Mouse (Mus musculus) ovary, postnatal 14 days (tissue): ENCODE measurements around the gene Amotl1.
A peak's percentile ranks its signal among the peaks of the same experiment; 100 is the strongest.

Source experiments
- DNase-seq: peaks from one replicate; pipeline ENCODE4 v3.0.0; 2022; ENCODE audit warnings: low spot score

Gene Amotl1

GRCm38 (mm10) chr9:14641310-14642067 lies 3.4 kb downstream of the Amotl1 start:
- no peak for DNase-seq

GRCm38 (mm10) chr9:14636244-14636643 lies 8.6 kb downstream of the Amotl1 start:
- no peak for DNase-seq

GRCm38 (mm10) chr9:14635551-14635950 lies 9.3 kb downstream of the Amotl1 start:
- DNase-seq, result no peak

- DNase-seq, result no peak
These were observed 10.7 kb downstream of the Amotl1 start for GRCm38 (mm10) chr9:14634155-14634554.

- DNase-seq, result no peak
These were observed 12.3 kb downstream of the Amotl1 start for GRCm38 (mm10) chr9:14632365-14633163.

GRCm38 (mm10) chr9:14631729-14632128 lies 13.1 kb downstream of the Amotl1 start:
- no peak for DNase-seq

- DNase-seq, result no peak
These were observed 17.3 kb downstream of the Amotl1 start for GRCm38 (mm10) chr9:14627525-14627924.

GRCm38 (mm10) chr9:14625961-14626360 lies 18.9 kb downstream of the Amotl1 start:
- DNase-seq, result no peak

- no peak for DNase-seq
These were observed 19.8 kb downstream of the Amotl1 start for GRCm38 (mm10) chr9:14625024-14625423.

GRCm38 (mm10) chr9:14623928-14624327 lies 20.9 kb downstream of the Amotl1 start:
- no peak for DNase-seq

GRCm38 (mm10) chr9:14623250-14623649 lies 21.6 kb downstream of the Amotl1 start:
- no peak for DNase-seq

GRCm38 (mm10) chr9:14622848-14623247 lies 22.0 kb downstream of the Amotl1 start:
- no peak for DNase-seq

GRCm38 (mm10) chr9:14620107-14620506 lies 24.7 kb downstream of the Amotl1 start:
- no peak for DNase-seq

GRCm38 (mm10) chr9:14614931-14615880 lies 29.6 kb downstream of the Amotl1 start:
- DNase-seq, result peak; percentile 56

- DNase-seq, result peak; percentile 42
These were observed 30.5 kb downstream of the Amotl1 start for GRCm38 (mm10) chr9:14614205-14614930.

- no peak for DNase-seq
These were observed 31.3 kb downstream of the Amotl1 start for GRCm38 (mm10) chr9:14613308-14614204.

GRCm38 (mm10) chr9:14612588-14612987 lies 32.3 kb downstream of the Amotl1 start:
- DNase-seq, result no peak

- no peak for DNase-seq
These were observed 36.3 kb downstream of the Amotl1 start for GRCm38 (mm10) chr9:14608521-14608920.

- DNase-seq, result no peak
These were observed 37.4 kb downstream of the Amotl1 start for GRCm38 (mm10) chr9:14607464-14607863.

- no peak for DNase-seq
These were observed 38.9 kb downstream of the Amotl1 start for GRCm38 (mm10) chr9:14605992-14606391.
